Mouse (Mus musculus) C2C12 (cell line): ENCODE results near the gene Gtsf1l. TPM values are rescaled to one million over a fixed set of nuclear protein-coding genes. Genes with fewer than 3 reads are reported as not detected.

ENCODE experiments used
- H3K27me3 ChIP-seq: one replicate; pipeline ENCODE4 v1.6.1; 2011; ENCODE audit not compliant: control insufficient read depth, insufficient read depth, insufficient read length
- H3K36me3 ChIP-seq: one replicate; pipeline ENCODE4 v1.6.1; 2011; ENCODE audit not compliant: control insufficient read depth, insufficient read depth
- H3K4me3 ChIP-seq: one replicate; pipeline ENCODE4 v1.5.1; 2011; ENCODE audit warnings: mild to moderate bottlenecking, control low read depth; ENCODE audit not compliant: poor library complexity, insufficient read depth, severe bottlenecking
- H3K79me2 ChIP-seq: one replicate; pipeline ENCODE4 v1.6.1; 2011; ENCODE audit not compliant: control insufficient read depth, insufficient read depth
- H3K79me3 ChIP-seq: one replicate; pipeline ENCODE4 v1.6.1; 2011; ENCODE audit warnings: low read depth, control low read depth
- H3ac ChIP-seq: one replicate; pipeline ENCODE3; 2011; ENCODE audit warnings: low read depth; ENCODE audit not compliant: control insufficient read depth, insufficient read length
- CEBPB ChIP-seq: IDR thresholded peaks from one replicate; pipeline ENCODE4 v1.6.1; 2011; ENCODE audit warnings: low read depth, mild to moderate bottlenecking, control low read depth, moderate library complexity
- CTCF ChIP-seq: IDR thresholded peaks from one replicate; pipeline ENCODE4 v1.5.1; 2011; ENCODE audit not compliant: control insufficient read depth, insufficient read depth, insufficient read length
- FOSL1 ChIP-seq: IDR thresholded peaks from one replicate; pipeline ENCODE4 v1.8.0; 2011; ENCODE audit warnings: mild to moderate bottlenecking, low read length; ENCODE audit not compliant: poor library complexity, insufficient read depth, severe bottlenecking
- MAX ChIP-seq: IDR thresholded peaks from one replicate; pipeline ENCODE4 v1.6.1; 2011; ENCODE audit warnings: mild to moderate bottlenecking, control low read depth
- MYOD1 ChIP-seq: IDR thresholded peaks from one replicate; pipeline ENCODE4 v1.6.1; 2011; ENCODE audit warnings: low read depth; ENCODE audit not compliant: control insufficient read depth, insufficient read length
- MYOG ChIP-seq: IDR thresholded peaks from one replicate; pipeline ENCODE4 v1.6.1; 2011; ENCODE audit not compliant: control insufficient read depth, insufficient read length; ENCODE audit errors: extremely low read depth
- USF1 ChIP-seq: IDR thresholded peaks from one replicate; pipeline ENCODE4 v1.6.1; 2011; ENCODE audit warnings: low read depth, mild to moderate bottlenecking, control low read depth, moderate library complexity
- polyA plus RNA-seq: library from polyadenylated mRNA; unstranded; fragments of >200 nt; fragmentation: generic; extraction: Trizol; gene quantifications from one replicate; pipeline ENCODE4 v1.2.1, GENCODE M21; 2012; ENCODE audit warnings: missing spikeins

The Gtsf1l gene
- polyA plus RNA-seq, 1 experiment, result 0.05 TPM

GRCm38 (mm10) chr2:163100551-163100950, 12.9 kb upstream of the Gtsf1l start:
- Histone ChIP-seq H3K36me3 (no peaks in the 10 kb centered on the region), H3K79me3 (no peaks in the 10 kb centered on the region), H3ac (no peak overlapping the region), H3K4me3 (no peak overlapping the region), H3K27me3 (peaks cover 4% of the 10 kb centered on the region), H3K79me2 (no peaks in the 10 kb centered on the region)
- TF ChIP-seq USF1 (no peak), MAX (no peak), CTCF (no peak), FOSL1 (no peak), CEBPB (no peak), MYOD1 (no peak), MYOG (no peak)

- TF ChIP-seq MAX, result no peak
- TF ChIP-seq CTCF, result no peak
- TF ChIP-seq MYOD1, result no peak
- TF ChIP-seq MYOG, result no peak
- TF ChIP-seq USF1, result no peak
- no peak for TF ChIP-seq FOSL1
- no peak for TF ChIP-seq CEBPB
- no peaks in the 10 kb centered on the region for H3K79me2 ChIP-seq
- peaks cover 4% of the 10 kb centered on the region for H3K27me3 ChIP-seq
- no peaks in the 10 kb centered on the region for H3K79me3 ChIP-seq
- no peaks in the 10 kb centered on the region for H3K36me3 ChIP-seq
- H3K4me3 ChIP-seq, result no peak overlapping the region
- H3ac ChIP-seq, result no peak overlapping the region
Observed at GRCm38 (mm10) chr2:163099919-163100318, 12.3 kb upstream of the Gtsf1l start.

- H3K4me3 ChIP-seq, result no peak overlapping the region
Observed at GRCm38 (mm10) chr2:163095784-163096183, 8.1 kb upstream of the Gtsf1l start.

GRCm38 (mm10) chr2:163094909-163095308, 7.3 kb upstream of the Gtsf1l start:
- Histone ChIP-seq H3K27me3 (peaks cover 4% of the 10 kb centered on the region), H3ac (no peak overlapping the region), H3K36me3 (no peaks in the 10 kb centered on the region), H3K4me3 (no peak overlapping the region), H3K79me3 (no peaks in the 10 kb centered on the region), H3K79me2 (no peaks in the 10 kb centered on the region)
- TF ChIP-seq FOSL1, result no peak

More at GRCm38 (mm10) chr2:163095784-163096183, 8.1 kb upstream of the Gtsf1l start:
- Histone ChIP-seq H3K36me3 (no peaks in the 10 kb centered on the region), H3K27me3 (peaks cover 4% of the 10 kb centered on the region), H3K79me3 (no peaks in the 10 kb centered on the region), H3K79me2 (no peaks in the 10 kb centered on the region), H3ac (no peak overlapping the region)
- TF ChIP-seq MYOD1 (no peak), MYOG (no peak), USF1 (no peak), CTCF (no peak)

- no peaks in the 10 kb centered on the region for H3K27me3 ChIP-seq
- peaks cover 5% of the 10 kb centered on the region for H3K36me3 ChIP-seq
- no peaks in the 10 kb centered on the region for H3K79me3 ChIP-seq
- TF ChIP-seq FOSL1 (no peak), CTCF (peak; percentile 11)
- H3K4me3 ChIP-seq, result no peak overlapping the region
- H3ac ChIP-seq, result no peak overlapping the region
- no peaks in the 10 kb centered on the region for H3K79me2 ChIP-seq
Observed at GRCm38 (mm10) chr2:163089475-163090123, 1.9 kb upstream of the Gtsf1l start.

GRCm38 (mm10) chr2:163086561-163086960, 1.1 kb downstream of the Gtsf1l start:
- TF ChIP-seq CTCF (no peak), MYOG (no peak), MYOD1 (no peak), FOSL1 (no peak), CEBPB (no peak), MAX (no peak), USF1 (no peak)
- Histone ChIP-seq H3K27me3 (no peaks in the 10 kb centered on the region), H3K79me3 (no peaks in the 10 kb centered on the region), H3ac (no peak overlapping the region), H3K79me2 (no peaks in the 10 kb centered on the region), H3K36me3 (peaks cover 14% of the 10 kb centered on the region), H3K4me3 (no peak overlapping the region)
